Mouse (Mus musculus) ovary, adult 18-20 months (tissue): ENCODE data around the gene Cul4b.
"Not testable (repeated sequence)": the region's sequence is repeated elsewhere in the genome, so short reads cannot be mapped to it uniquely, and the experiment has no call there.

ENCODE experiments used
- DNase-seq: peaks from one replicate; pipeline ENCODE4 v3.0.0; 2022; ENCODE audit warnings: low spot score, mixed read lengths

Cul4b gene

DNA sequence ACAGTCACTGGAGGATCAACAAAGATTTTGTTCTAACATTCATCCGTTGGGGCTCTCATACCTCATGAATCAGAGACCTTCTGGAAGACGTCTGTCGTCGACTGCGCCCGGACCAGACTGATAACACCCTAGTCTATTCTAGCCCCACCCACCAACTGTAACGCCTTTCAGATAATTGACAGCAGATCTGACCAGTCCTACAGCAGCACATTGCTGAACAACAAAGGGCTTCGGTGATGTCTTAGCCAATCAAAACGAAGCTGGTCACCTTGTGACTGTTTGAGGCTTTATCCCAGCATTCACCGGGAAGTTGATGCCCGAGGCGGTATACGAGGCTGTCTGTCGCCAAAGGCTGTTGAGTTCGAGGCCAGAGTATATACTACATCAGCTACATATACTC, at the start of gene Cul4b:
Gene Cul4b, minus strand, starts transcription at position 119 of the 400 bp plus-strand sequence.
- no peak for DNase-seq

DNA sequence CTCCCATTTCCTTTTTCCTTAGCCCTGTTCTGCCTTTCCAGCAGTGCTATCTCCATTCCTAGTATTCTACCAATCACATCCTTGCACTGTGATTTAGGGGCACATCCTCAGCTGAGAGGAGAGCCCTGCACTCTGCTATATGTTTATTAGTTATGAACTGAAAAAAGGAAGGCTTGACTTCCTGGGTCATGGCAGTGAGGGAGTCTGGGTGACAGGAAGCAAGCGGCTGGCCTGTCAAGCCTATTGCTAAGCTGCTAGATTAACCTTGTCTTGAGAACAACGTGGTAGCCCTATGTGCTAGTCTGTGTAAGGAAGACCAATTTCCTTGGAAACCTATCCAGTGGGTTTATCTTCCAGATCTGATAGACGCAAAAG, 25.0 kb upstream of the Cul4b start:
- no peak for DNase-seq

DNA sequence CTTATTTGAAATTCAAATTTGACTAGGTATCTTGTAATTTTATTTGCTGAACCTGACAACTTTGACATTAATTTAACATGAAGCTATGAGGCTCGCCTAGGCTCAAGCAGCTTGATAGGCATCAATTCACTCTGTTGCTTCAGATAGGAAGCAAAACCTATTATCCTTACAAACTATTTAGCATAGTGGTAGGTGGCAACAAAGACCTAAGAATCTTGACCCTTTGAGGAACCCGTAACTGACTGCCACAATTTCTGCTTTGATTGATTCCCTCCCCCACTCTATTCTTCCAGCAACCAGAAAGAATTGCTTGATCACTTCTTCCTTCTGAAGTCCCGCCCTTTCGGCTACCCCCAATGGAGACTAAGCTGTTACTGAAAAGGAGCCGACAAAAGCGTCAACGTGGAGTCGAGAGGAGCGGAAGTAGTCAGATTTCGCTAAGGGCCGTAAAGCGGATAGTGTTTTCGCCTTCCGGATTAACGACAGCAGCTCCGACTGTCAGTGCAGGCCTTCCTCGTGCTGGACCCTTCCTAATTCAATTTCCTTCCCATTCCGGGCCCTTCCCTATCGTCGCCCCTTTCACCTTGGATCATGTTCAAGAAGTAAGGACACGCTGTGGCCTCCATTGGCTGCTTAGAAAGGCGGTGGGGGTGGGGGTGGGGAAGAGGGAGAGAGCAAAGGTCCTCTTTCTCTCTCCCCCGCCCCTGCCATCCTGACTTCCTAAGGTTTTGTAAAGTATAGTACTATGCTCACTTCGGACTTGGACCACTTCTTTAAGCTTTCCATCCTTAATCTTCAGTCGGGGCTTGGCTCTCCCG, 24.4 kb upstream of the Cul4b start, which contains the start of gene Mcts1:
Gene Mcts1, plus strand, starts transcription at position 402 of the 818 bp plus-strand sequence.
- peak; percentile 67 for DNase-seq

- no peak for DNase-seq
Observed at GRCm38 (mm10) chrX:38593180-38593889, 17.3 kb upstream of the Cul4b start.

DNA sequence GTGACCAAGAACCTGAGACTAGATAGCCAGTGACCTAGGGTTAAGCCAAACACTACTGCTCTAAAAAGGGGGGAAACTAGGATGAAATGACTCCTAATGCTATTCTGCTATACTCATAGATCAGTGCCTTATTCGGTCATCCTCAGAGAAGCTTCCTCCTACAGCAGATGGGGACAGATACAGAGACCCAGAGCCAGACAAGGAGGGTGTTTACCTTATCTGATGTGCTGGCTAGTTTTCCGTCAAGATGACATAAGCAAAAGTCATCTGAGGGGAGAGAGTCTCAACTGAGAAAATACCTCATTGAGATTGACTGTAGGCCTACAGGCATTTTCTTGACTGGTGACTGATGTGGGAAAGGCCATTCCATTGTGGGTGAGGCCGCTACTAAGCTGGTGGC, 15.8 kb upstream of the Cul4b start:
- no peak for DNase-seq

DNA sequence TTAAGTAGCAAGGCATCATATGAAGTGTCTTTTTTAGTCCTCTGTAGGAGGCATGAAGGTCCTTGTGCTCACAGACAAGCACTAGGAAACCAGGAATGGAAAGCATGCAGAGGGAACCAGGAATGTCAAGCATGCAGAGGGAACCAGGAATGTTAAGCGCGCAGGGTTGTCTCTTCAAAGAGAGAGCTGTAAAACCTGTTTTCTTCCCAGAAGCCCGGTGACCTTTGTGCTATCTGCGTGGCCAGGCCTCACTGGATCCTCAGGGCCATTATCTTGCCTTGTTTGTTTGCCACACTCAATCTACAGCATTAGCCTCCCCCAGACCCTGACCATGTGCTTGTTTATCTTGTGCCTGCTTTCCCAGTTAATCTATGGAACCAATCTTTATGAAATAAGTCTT, 13.8 kb upstream of the Cul4b start:
- no peak for DNase-seq

- DNase-seq = no peak
Observed at GRCm38 (mm10) chrX:38583261-38583660, 7.3 kb upstream of the Cul4b start.

GRCm38 (mm10) chrX:38581140-38581539, 5.1 kb upstream of the Cul4b start:
- no peak for DNase-seq

DNA sequence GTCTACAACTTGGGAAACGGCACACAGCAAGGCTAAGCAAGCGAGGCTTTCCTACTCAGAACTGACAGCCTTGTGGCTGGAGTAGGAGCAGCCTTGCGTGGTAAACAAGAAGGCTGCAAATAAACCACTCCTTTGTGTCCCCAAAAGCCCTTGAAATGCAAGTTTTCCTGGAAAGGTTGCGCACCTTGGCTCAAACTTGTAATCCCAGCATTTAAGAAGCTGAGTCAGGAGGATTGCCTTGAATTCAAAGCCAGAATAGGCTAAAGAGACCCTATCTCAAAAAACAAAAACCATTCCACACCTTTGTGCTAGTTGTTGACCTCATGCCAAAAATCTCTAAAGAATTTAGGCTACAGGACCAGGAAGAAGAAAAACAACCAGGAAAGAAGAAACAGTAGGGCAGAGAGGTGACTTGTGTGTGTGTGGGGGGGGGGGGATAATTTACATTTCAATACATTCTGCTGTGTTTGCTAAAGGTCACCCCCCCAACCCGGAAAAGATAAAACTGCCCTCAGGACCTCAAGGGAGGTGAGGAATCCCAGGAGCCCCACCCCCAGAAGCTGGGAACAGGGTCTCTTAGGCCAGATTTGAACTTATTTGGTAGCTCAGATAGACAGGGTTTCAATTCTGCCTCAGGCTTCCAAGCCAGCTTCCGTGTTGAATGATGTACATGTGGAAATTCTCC, 9.3 kb downstream of the Cul4b start:
- DNase-seq = no peak

GRCm38 (mm10) chrX:38565176-38565542, 10.8 kb downstream of the Cul4b start:
- DNase-seq = no peak

- peak; percentile 89 for DNase-seq
Observed at GRCm38 (mm10) chrX:38564542-38565175, 11.3 kb downstream of the Cul4b start.

- DNase-seq = no peak
Observed at GRCm38 (mm10) chrX:38563941-38564541, 12.0 kb downstream of the Cul4b start.

DNA sequence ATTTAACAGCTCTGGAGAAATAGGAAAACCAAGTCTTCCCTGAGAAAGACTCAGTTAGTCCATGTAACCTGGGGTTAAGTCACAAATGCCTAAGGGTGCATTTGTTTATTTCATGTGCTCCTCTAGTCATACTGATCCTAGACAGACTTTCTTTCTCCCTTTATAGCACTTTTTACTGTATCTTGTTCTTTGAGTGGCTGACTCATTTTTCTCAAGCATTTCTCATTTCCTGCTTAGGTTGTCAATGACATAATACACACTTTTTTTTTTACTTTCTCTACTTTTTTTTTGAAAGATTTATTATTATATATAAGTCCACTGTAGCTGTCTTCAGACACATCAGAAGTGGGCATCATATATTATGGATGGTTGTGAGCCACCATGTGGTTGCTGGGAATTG, 22.7 kb downstream of the Cul4b start:
- no peak for DNase-seq

GRCm38 (mm10) chrX:38514556-38514955, 61.4 kb downstream of the Cul4b start:
- no peak for DNase-seq

- no peak for DNase-seq
Observed at GRCm38 (mm10) chrX:38504846-38505245, 71.2 kb downstream of the Cul4b start.

GRCm38 (mm10) chrX:38502182-38502581, 73.8 kb downstream of the Cul4b start:
- not testable (repeated sequence) for DNase-seq

- not testable (repeated sequence) for DNase-seq
Observed at GRCm38 (mm10) chrX:38485464-38485863, 90.5 kb downstream of the Cul4b start.
